ENCODE assay signal across 23 mouse cellular contexts in genomic region chr14:56899656-56900055, GRCm38 (mm10).
"Had no signal": no experiment of that assay in that cellular context is flagged by ENCODE, and none has a peak within 500 bp of the region (broad histone marks: within the 10 kb centered on the region; RNA-seq: fewer than 3 reads in every experiment).

No protein-coding gene starts in this region.

- H3K27me3 ChIP-seq: limb, embryonic 12.5 days; limb, embryonic 15.5 days; midbrain, embryonic 13.5 days; neural tube, embryonic 13.5 days had no signal

- DNase-seq: kidney, adult 18-20 months; kidney, adult 9 months; kidney, postnatal 14 days; kidney, postnatal 4 days; layer of hippocampus, postnatal 36 days; left cerebral cortex, postnatal 4 days; liver, postnatal 0 days; lung, embryonic 14.5 days; lung, postnatal 10 days; lung, postnatal 4 days; right cerebral cortex, postnatal 14 days; right cerebral cortex, postnatal 4 days; thymus, postnatal 25 days had no signal

- H3K4me1 ChIP-seq: limb, embryonic 12.5 days; limb, embryonic 15.5 days had no signal

- H3K4me3 ChIP-seq: left cerebral cortex, adult 2 months; limb, embryonic 12.5 days; limb, embryonic 15.5 days; midbrain, embryonic 13.5 days; myocyte; neural tube, embryonic 13.5 days had no signal

- H3K4me2 ChIP-seq: limb, embryonic 12.5 days; limb, embryonic 15.5 days; liver, embryonic 11.5 days; lung, embryonic 14.5 days; midbrain, embryonic 13.5 days; neural tube, embryonic 13.5 days had no signal

- H3K27ac ChIP-seq: left cerebral cortex, adult 2 months; limb, embryonic 12.5 days; limb, embryonic 15.5 days; liver, embryonic 14.5 days; midbrain, embryonic 13.5 days; neural tube, embryonic 13.5 days; stomach, postnatal 0 days had no signal

- H3K9me3 ChIP-seq: limb, embryonic 12.5 days; limb, embryonic 15.5 days; midbrain, embryonic 13.5 days; neural tube, embryonic 13.5 days had no signal

- ATAC-seq: liver, postnatal 0 days; midbrain, embryonic 13.5 days; midbrain, embryonic 16.5 days had no signal

- H3K9ac ChIP-seq: limb, embryonic 12.5 days; limb, embryonic 15.5 days; liver, embryonic 14.5 days; liver, postnatal 0 days; lung, embryonic 14.5 days; midbrain, embryonic 13.5 days; neural tube, embryonic 13.5 days had no signal
